In genomic region chr15:85657441-85657989, GRCm38 (mm10) we compare ENCODE assay signal across 8 mouse cellular contexts.
DNase-seq lines count a peak whose midpoint lies in the region; ATAC-seq and TF ChIP-seq lines count a peak whose summit lies in the region.

No protein-coding gene starts in this region.

- H3K4me2 ChIP-seq in heart, embryonic 14.5 days (ENCODE audit: low read length), result peak overlapping the region; percentile 37

- H3K4me1 ChIP-seq in thymus, adult 2 months (replicated peaks; ENCODE audit: control insufficient read depth, insufficient read depth, low read length), result peaks cover 39% of the 10 kb centered on the region
- H3K4me1 ChIP-seq in heart, embryonic 14.5 days (ENCODE audit: control insufficient read depth in 2 of 2, insufficient read depth in 2 of 2, low read length in 2 of 2), result peaks cover 17 to 24% of the 10 kb centered on the region in 2 experiments

- 0 out of 2 replicates have a peak, but pooled peaks cover 3% of the 10 kb centered on the region for H3K36me3 ChIP-seq in thymus, adult 2 months (ENCODE audit: control insufficient read depth, insufficient read depth, low read length)
- peaks cover 12% of the 10 kb centered on the region; the same call in 1 of the 2 replicates for H3K36me3 ChIP-seq in heart, embryonic 14.5 days (ENCODE audit: control insufficient read depth, insufficient read depth, low read length)

- H3K9me3 ChIP-seq in heart, embryonic 14.5 days (ENCODE audit: control insufficient read depth, low read length), result no peaks in the 10 kb centered on the region

- intact Hi-C loops in gastrocnemius, adult 2 months (cut with DNase I), result no loop called here

- TF ChIP-seq CTCF in gastrocnemius, adult 2 months (IDR thresholded peaks at IDR 0.05), result no peak
- no peak for TF ChIP-seq CTCF in thymus, adult 2 months (IDR thresholded peaks at IDR 0.05; ENCODE audit: borderline replicate concordance, control insufficient read depth, extremely low read depth, insufficient read depth, low read length, poor library complexity)

- peak overlapping the region; percentile 44 for H3K9ac ChIP-seq in heart, embryonic 14.5 days (ENCODE audit: low read length)

- peak; percentile 68 for DNase-seq in gastrocnemius, adult 2 months
- DNase-seq in gastrocnemius, postnatal 10 days, result no peak
- DNase-seq in thymus, adult 2 months, result no peak
- no peak for DNase-seq in thymus, postnatal 0 days (ENCODE audit: low spot score)
- DNase-seq in yolk sac, embryonic 10.5 days (ENCODE audit: low spot score), result no peak
- no peak for DNase-seq in retina, postnatal 1 day

- no peak for ATAC-seq in heart, embryonic 14.5 days (ENCODE audit: insufficient number of reproducible peaks, insufficient read depth, low FRiP score, low read depth)
- peak; percentile 55 for ATAC-seq in megakaryocyte, adult 5-6 weeks (ENCODE audit: poor library complexity, severe bottlenecking)

- TF ChIP-seq POLR2A in thymus, adult 2 months (IDR thresholded peaks at IDR 0.05; ENCODE audit: control insufficient read depth, extremely low read depth, insufficient read depth, low read length, poor library complexity), result no peak

- H3K27me3 ChIP-seq in thymus, adult 2 months (ENCODE audit: control insufficient read depth, insufficient read depth, low read length), result no peaks in the 10 kb centered on the region
- peaks cover 26% of the 10 kb centered on the region for H3K27me3 ChIP-seq in heart, embryonic 14.5 days (ENCODE audit: control insufficient read depth, insufficient read depth, low read length)

- peak overlapping the region; percentile 96 for H3K27ac ChIP-seq in gastrocnemius, adult 2 months
- H3K27ac ChIP-seq in thymus, adult 2 months (ENCODE audit: control insufficient read depth, insufficient read depth, low read length), result peak overlapping the region; percentile 75
- 0 out of 4 replicates have a peak overlapping the region, but pooled peaks of 1 of the 2 experiments have one; percentile 24 for H3K27ac ChIP-seq in heart, embryonic 14.5 days (replicated peaks in 1 of 2; ENCODE audit: control insufficient read depth in 1 of 2, insufficient read depth in 1 of 2, low read depth in 2 of 2, low read length in 2 of 2)

- 8% methylated on average over 8 of the region's 8 CpGs for WGBS in thymus, adult 2 months
- 60% methylated on average over 8 of the region's 8 CpGs for WGBS in heart, embryonic 14.5 days

- H3K4me3 ChIP-seq in gastrocnemius, adult 2 months, result peak overlapping the region; percentile 70
- H3K4me3 ChIP-seq in thymus, adult 2 months (ENCODE audit: control insufficient read depth, insufficient read depth, low read length), result peak overlapping the region; percentile 16; the same call in 1 of the 2 replicates
- no peak overlapping the region for H3K4me3 ChIP-seq in heart, embryonic 14.5 days (ENCODE audit: control insufficient read depth in 1 of 2, insufficient read depth in 1 of 2, low read depth in 1 of 2, low read length in 2 of 2)

Comparison
In these comparisons a context has a peak if more than half of its experiments do, and no peak if none do; other contexts are left out.
1. H3K4me3 ChIP-seq: peak in gastrocnemius, adult 2 months (single experiment) and thymus, adult 2 months (single experiment); none in heart, embryonic 14.5 days (0 of 2).